Mouse (Mus musculus): ENCODE results near the gene Slc31a2.

Slc31a2 gene

GRCm38 (mm10) chr4:62281319-62281718 lies 19.0 kb downstream of the Slc31a2 start:
- no peak for DNase-seq (ENCODE audit: low spot score in 2 of 2)

GRCm38 (mm10) chr4:62282969-62283368 lies 20.6 kb downstream of the Slc31a2 start:
- no peak for DNase-seq (ENCODE audit: low spot score in 2 of 2)

GRCm38 (mm10) chr4:62285576-62285975 lies 23.2 kb downstream of the Slc31a2 start:
- DNase-seq (ENCODE audit: low spot score in 2 of 2) = no peak

GRCm38 (mm10) chr4:62286257-62286991 lies 24.1 kb downstream of the Slc31a2 start:
- DNase-seq (ENCODE audit: low spot score in 2 of 2) = peak; percentile 81

- peak; percentile 33 to 41 for DNase-seq (ENCODE audit: low spot score in 2 of 2)
Observed at GRCm38 (mm10) chr4:62286992-62287900, 24.9 kb downstream of the Slc31a2 start.

GRCm38 (mm10) chr4:62289226-62289625 lies 26.9 kb downstream of the Slc31a2 start:
- DNase-seq (ENCODE audit: low spot score in 2 of 2) = peak; percentile 21 to 34

- DNase-seq (ENCODE audit: low spot score in 2 of 2) = no peak
Observed at GRCm38 (mm10) chr4:62290816-62291505, 28.6 kb downstream of the Slc31a2 start.

- DNase-seq (ENCODE audit: low spot score in 2 of 2) = no peak
Observed at GRCm38 (mm10) chr4:62292461-62293180, 30.3 kb downstream of the Slc31a2 start.

GRCm38 (mm10) chr4:62293219-62293861 lies 31.0 kb downstream of the Slc31a2 start:
- DNase-seq (ENCODE audit: low spot score in 2 of 2) = no peak

GRCm38 (mm10) chr4:62294741-62295140 lies 32.4 kb downstream of the Slc31a2 start:
- no peak for DNase-seq (ENCODE audit: low spot score in 2 of 2)

- DNase-seq (ENCODE audit: low spot score in 2 of 2) = no peak
Observed at GRCm38 (mm10) chr4:62297280-62298130, 35.1 kb downstream of the Slc31a2 start.

- DNase-seq (ENCODE audit: low spot score in 2 of 2) = no peak
Observed at GRCm38 (mm10) chr4:62300001-62300400, 37.6 kb downstream of the Slc31a2 start.

- DNase-seq (ENCODE audit: low spot score in 2 of 2) = no peak
Observed at GRCm38 (mm10) chr4:62302795-62303194, 40.4 kb downstream of the Slc31a2 start.

- no peak for DNase-seq (ENCODE audit: low spot score in 2 of 2)
Observed at GRCm38 (mm10) chr4:62303288-62303687, 40.9 kb downstream of the Slc31a2 start.

- no peak for DNase-seq (ENCODE audit: low spot score in 2 of 2)
Observed at GRCm38 (mm10) chr4:62306301-62306700, 43.9 kb downstream of the Slc31a2 start.

- no peak for DNase-seq (ENCODE audit: low spot score in 2 of 2)
Observed at GRCm38 (mm10) chr4:62306840-62307239, 44.5 kb downstream of the Slc31a2 start.

GRCm38 (mm10) chr4:62308406-62308805 lies 46.0 kb downstream of the Slc31a2 start:
- DNase-seq (ENCODE audit: low spot score in 2 of 2) = no peak

- DNase-seq (ENCODE audit: low spot score in 2 of 2) = no peak
Observed at GRCm38 (mm10) chr4:62312821-62313220, 50.5 kb downstream of the Slc31a2 start.

GRCm38 (mm10) chr4:62313641-62314211 lies 51.4 kb downstream of the Slc31a2 start:
- no peak for DNase-seq (ENCODE audit: low spot score in 2 of 2)

GRCm38 (mm10) chr4:62314516-62314915 lies 52.2 kb downstream of the Slc31a2 start:
- no peak for DNase-seq (ENCODE audit: low spot score in 2 of 2)
